Mouse (Mus musculus) retina, postnatal 1 day (tissue): ENCODE data around the gene Syn3.
A peak's percentile ranks its signal among the peaks of the same experiment; 100 is the strongest.
"Not testable (repeated sequence)": the region's sequence is repeated elsewhere in the genome, so short reads cannot be mapped to it uniquely, and the experiment has no call there.

Source experiments
- DNase-seq: peaks from one replicate; pipeline ENCODE4 v3.0.0-alpha.2; 2012

Gene Syn3

GRCm38 (mm10) chr10:86498673-86499391, at the start of gene Syn3:
Syn3 (minus strand) TSS chr10:86498896.
- peak; percentile 95 for DNase-seq

DNA sequence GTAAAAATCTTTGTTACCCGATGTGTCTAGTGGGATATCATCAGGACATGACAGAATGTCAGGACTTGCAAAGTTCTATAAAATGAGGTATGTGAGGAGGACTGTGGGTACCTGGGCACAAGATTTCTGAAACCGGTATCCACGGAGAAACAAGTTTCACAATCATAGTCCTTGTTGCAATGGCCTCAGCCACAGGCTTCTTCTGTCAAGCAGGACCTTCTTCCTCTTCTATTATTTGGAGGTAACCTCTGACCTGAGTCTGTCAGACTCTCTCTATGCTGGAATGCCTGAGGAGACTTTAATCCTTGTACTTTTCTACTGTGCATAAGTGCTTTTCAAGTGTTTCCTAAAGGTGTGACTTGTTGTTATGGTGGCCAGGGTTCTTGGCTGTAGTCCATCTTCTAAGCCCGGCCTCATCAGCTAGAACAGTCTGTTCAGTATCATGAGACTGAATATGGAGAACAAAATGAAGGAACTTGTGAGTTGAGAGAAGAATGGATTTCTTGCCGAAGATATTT, 27.7 kb upstream of the Syn3 start:
- DNase-seq, result not testable (repeated sequence)

GRCm38 (mm10) chr10:86513801-86514200, 15.1 kb upstream of the Syn3 start:
- no peak for DNase-seq

DNA sequence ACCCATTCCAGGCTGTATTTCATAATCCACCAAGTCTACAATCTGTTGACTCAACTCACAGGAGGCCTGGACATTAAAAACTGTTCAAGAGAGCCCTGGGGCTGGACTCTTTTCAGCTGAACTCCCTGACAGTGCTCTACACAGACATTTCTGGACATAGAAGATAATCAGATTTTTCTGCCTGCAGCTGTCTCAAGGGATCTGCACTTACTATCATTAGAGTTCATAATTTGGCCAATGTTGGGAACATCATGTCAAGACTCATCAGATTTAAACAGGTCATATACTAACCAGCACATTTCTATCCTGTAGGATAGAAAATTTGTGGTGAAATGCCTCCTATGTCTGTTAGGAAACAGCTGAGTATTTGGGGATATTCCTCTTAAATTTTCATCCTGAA, 12.2 kb upstream of the Syn3 start:
- DNase-seq, result no peak

DNA sequence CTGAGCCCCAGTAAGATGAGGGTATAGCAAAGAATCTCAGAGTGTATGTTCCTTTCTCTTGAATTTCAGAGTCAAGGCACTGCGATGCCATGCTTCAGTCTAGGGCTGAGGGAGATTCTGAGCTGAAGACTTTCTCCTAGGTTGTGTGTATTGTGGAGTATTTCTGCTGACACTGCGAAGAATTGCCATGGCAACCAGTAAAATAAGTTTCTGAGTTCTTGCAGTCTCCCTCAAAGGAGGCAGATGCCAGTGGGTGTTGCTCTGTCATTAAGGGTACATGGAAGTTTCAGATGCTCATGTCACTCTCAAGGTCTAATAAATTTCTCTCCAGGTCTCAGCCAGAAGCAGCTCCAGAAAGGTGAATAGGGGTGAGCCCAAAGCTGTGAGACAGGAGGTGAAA, 3.4 kb upstream of the Syn3 start:
- no peak for DNase-seq

GRCm38 (mm10) chr10:86498051-86498672, 534 bp downstream of the Syn3 start:
- DNase-seq, result peak; percentile 75

DNA sequence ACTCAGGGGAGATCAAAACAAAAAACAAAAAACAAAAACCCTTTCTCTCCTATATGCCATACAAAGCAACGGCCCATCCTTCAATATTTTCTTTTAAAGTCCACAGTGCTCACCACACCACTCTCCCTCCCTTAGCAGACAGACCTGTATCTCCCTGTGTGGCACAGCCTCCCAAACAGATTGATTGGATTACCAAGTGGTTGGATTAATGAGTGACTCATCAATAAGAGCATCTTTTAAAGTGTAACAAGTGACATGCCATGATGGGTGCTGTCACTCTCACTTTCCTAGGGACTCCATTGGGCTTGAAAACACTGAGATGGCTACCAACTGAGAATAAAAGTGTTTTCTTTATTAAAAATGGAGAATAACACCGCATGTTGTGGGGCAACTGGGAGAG, 2.8 kb downstream of the Syn3 start:
- DNase-seq, result no peak

- DNase-seq, result no peak
Observed at GRCm38 (mm10) chr10:86493140-86493539, 5.6 kb downstream of the Syn3 start.

DNA sequence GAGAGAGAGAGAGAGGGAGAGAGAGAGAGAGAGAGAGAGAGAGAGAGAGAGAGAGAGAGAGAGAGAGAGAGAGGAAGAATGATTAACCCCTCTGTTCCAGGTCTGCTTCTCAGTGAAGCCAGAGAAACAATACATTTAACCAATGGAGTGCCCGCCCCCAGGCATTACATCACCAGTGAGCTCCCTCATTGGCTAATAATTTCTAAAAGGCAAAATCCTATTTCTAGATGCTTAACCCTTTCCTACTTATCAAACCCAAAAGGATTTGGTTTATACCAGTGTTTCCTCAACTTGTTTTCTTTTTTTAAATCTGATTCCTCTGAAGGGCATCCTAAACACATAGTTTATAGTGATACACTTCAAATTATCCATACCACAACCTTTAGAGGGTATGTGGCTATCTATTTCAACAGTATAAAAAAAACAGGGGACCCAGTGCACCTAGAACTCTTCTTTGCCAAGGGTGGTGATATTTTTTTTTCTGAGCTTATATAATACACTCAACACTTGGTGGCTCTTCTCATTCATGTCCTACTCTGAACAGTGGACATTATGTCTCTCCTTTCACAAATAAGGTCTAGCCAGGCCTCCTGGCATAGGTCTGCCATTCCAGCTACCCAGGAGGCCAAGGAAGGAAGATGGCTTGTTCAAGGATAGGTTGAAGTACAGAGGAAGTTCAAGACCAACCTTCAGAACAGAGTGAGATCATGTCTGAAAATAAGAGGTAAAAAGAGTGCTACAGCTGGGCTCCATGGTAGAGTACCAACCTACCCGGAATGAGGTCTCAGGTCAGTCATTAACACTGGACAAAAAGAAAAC, 6.4 kb downstream of the Syn3 start:
- peak; percentile 80 for DNase-seq

DNA sequence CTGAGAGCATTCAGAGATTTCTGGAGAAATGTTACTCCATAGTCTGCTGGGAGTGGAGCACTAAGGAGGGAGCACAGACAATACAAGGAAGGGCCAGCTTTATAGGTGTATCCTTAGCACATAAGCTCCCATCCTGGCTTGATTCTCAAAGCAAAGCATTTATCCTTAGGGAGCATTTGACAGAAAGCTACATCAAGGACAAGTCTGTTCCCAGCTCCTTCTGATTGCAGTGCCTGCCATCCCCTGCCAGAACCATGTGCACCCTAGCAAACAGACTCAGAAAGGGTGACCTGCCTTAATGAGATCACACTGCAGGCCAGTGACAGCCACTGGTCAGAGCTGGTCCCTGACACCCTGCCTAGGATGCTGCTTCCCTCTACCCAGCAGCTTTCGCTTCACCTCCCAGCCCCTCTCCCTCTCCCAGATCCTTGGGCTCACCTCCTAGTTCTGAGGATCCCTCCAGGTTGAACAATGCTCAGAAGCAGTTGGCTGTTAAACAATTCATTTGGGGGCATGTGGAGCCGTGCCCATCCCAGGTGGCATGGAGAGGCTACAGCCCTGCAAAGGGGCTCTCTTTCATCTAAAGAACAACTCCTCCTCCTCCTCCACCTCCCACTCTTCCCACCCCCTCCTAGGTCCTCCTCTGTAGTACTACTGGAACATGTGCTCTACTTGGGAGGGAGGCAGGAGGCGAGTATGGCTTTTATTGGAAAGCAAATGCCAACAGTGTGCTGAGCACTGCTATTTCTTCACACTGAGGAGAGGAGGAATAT, 7.2 kb downstream of the Syn3 start:
- no peak for DNase-seq

DNA sequence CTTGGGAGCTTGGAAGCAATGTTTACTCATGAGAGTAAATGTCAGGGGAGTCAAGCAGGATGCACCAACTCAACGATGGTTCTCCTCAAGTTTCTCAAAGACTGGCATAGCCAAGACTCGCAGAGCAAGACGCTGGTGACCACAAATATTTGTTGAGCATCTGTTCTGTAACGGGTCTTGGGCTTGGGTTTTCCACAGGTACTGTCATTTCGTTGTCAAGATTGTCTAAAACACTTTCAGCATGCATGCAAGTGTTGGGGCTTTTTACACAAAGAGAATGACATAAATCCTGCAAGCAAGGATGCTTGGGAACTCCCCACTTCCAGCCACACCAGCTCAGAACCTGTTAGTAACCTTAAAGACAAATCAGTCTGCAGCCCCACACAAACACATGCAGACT, 10.2 kb downstream of the Syn3 start:
- DNase-seq, result no peak

GRCm38 (mm10) chr10:86485971-86486370, 12.7 kb downstream of the Syn3 start:
- no peak for DNase-seq

DNA sequence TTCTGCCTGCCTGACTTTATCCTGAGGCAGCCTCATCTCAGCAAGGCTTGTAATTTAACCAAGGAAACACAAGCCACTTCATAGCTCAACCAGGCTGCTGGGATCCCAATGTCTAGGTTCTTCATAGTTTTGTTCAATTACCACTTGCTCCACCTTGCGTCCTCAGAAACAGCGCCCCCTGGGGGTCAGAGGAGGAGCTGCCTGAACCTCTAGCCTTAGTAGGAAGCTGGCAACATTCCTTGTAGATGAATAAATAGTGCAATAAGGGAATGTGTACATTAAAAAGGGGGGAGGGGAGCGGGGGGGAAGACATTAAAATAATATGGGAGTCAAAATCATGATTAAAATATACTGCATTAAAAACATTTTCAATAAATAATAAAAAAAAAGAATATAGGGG, 14.7 kb downstream of the Syn3 start:
- DNase-seq, result peak; percentile 43

DNA sequence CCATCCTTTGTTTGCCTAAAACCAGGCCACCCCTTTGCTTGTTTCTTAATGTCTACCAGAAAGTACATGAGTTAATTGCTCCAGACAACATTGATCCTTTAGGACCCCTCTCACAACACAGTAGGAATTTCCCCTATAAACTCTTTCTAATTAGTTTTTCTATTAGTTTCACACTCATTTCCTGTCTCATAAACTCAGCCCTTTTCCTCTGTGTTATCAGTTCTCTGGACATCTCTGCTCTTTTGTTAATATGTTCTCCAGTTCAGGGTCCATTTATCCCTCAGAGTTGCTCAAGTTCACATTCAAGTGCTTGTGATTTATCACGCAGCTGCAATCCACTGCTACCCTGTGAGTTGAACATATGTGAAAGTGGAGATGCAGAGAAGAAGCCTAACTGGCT, 16.2 kb downstream of the Syn3 start:
- no peak for DNase-seq

DNA sequence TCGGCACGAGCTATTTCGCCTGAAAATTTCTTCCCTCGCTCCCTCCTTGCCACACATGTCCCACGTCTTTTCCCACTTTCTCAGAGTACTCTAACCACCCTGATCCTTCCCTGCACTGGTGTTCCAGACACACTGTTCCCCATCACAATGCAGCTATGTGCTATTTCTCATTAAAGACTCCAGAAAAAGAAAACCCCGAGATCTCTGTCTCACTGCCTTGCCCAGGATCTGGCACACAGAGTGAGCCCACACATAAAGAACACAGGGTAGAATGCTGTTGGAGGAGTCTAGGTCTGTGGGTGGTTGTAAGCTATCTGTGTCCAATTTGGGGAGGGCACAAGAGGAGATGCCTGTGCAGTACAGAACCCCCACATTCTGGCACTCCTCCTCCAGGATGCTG, 18.0 kb downstream of the Syn3 start:
- no peak for DNase-seq

GRCm38 (mm10) chr10:86479718-86480121, 19.0 kb downstream of the Syn3 start:
- peak; percentile 8 for DNase-seq

GRCm38 (mm10) chr10:86476720-86477119, 22.0 kb downstream of the Syn3 start:
- DNase-seq, result peak; percentile 28

DNA sequence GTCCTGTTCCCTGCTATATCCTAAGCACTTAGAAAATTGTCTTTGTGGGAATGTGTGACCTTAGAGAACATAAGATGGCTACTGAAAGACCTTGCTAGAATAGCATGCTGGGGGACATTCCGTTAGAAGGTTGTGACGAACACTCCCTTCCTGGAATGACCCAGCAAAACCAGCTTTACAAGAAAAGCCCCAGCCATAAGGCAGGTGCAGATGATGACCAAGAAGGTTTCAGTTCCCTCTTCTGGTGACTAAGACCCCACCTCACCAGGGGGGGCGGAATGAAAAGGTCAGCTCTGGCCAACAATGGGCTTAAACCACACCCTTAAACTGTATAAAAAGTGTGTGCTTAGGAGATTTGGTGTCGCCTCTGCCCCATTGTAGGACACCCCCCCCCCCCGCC, 23.4 kb downstream of the Syn3 start:
- no peak for DNase-seq

- no peak for DNase-seq
Observed at GRCm38 (mm10) chr10:86474176-86475154, 24.2 kb downstream of the Syn3 start.

DNA sequence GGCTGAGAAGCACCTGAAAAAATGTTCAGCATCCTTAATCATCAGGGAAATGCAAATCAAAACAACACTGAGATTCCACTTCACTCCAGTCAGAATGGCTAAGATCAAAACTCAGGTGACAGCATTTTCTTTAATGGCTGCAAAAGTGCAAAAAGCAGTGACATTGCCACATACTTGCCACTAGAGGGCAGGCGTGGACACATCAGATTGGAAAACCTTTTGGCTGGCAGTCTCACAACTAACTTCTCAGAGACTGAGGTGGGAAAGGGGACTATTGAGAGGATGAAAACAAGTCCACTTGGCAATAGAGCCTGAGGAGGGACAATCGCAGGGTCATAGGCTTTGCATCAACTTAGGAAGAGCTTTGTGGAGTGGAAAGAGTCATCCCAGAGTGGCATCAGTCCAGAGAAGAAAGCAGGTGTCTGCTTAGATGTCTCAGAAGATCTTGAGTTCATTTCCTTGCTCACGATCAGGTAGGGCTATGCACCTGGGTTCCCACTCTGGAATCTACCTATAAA, 25.0 kb downstream of the Syn3 start:
- peak; percentile 76 for DNase-seq
